In the genomic region with DNA sequence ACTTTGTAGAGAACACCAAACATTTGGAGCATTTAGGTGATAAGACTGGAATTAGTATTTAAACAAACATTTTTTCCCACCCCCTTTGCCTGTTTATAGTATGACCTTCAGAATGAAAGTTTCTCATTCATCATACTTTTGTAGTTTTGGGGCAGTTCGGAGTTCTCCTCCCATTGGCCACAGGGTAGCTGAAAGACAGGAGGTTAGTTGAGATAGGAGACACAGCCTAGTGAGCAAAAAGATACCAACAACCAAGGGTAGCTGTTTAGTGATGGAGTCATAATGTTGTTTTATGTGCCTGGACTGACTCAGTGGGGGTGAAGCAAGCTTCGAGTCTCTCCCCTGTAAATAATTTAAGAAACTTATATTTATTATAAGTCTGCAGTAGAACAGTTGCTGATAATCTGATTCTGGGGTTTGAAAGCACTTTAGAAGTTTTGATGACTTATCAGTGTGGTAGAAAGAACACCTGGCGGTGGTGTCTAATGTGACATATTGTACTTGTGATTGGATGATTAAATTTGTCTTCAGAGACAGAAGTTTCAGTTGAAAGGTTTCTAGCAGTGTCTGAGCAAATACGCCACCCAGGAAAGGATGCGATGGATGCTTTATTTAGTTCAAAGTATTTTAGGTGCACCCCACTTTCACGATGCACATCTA, we compare ENCODE assay signal across 8 mouse cellular contexts. TPM values are rescaled to one million over a fixed set of nuclear protein-coding genes. Genes with fewer than 3 reads are reported as not detected.
DNase-seq lines count a peak whose midpoint lies in the region; ATAC-seq and TF ChIP-seq lines count a peak whose summit lies in the region.

No protein-coding gene starts in this region.

- peak overlapping the region; percentile 94 for H3K4me2 ChIP-seq in lung, embryonic 14.5 days
- peak overlapping the region; percentile 76 for H3K4me2 ChIP-seq in limb, embryonic 12.5 days
- H3K4me2 ChIP-seq in neural tube, embryonic 15.5 days = peak overlapping the region; percentile 95

- TF ChIP-seq POLR2A in thymus, adult 2 months (IDR thresholded peaks at IDR 0.05; ENCODE audit: control insufficient read depth, extremely low read depth, insufficient read depth, low read length, poor library complexity) = no peak

- TF ChIP-seq CTCF in lung, embryonic 14.5 days (IDR thresholded peaks at IDR 0.05; ENCODE audit: low read depth) = no peak
- TF ChIP-seq CTCF in thymus, adult 2 months (IDR thresholded peaks at IDR 0.05; ENCODE audit: borderline replicate concordance, control insufficient read depth, extremely low read depth, insufficient read depth, low read length, poor library complexity) = no peak

- no peak for ATAC-seq in lung, embryonic 14.5 days (ENCODE audit: insufficient read depth)
- peak; percentile 51 for ATAC-seq in erythroblast, adult 5-6 weeks (replicated peaks; ENCODE audit: low FRiP score, poor library complexity, severe bottlenecking)
- no peak for ATAC-seq in limb, embryonic 12.5 days (ENCODE audit: insufficient number of reproducible peaks, insufficient read depth, low FRiP score, low TSS enrichment, low read depth)
- ATAC-seq in neural tube, embryonic 15.5 days (ENCODE audit: low FRiP score) = no peak

- peak overlapping the region; percentile 65 for H3K4me3 ChIP-seq in lung, embryonic 14.5 days (ENCODE audit: low read depth, low read length)
- H3K4me3 ChIP-seq in limb, embryonic 12.5 days (replicated peaks) = peak overlapping the region; percentile 72
- H3K4me3 ChIP-seq in neural tube, embryonic 15.5 days (replicated peaks) = peak overlapping the region; percentile 71
- H3K4me3 ChIP-seq in thymus, adult 2 months (ENCODE audit: control insufficient read depth, insufficient read depth, low read length) = no peak overlapping the region

- H3K27me3 ChIP-seq in lung, embryonic 14.5 days (ENCODE audit: insufficient read depth, low read length) = peaks cover 16% of the 10 kb centered on the region; the same call in 1 of the 2 replicates
- no peaks in the 10 kb centered on the region for H3K27me3 ChIP-seq in limb, embryonic 12.5 days
- no peaks in the 10 kb centered on the region for H3K27me3 ChIP-seq in neural tube, embryonic 15.5 days (replicated peaks)
- H3K27me3 ChIP-seq in thymus, adult 2 months (ENCODE audit: control insufficient read depth, insufficient read depth, low read length) = peaks cover 6% of the 10 kb centered on the region; the same call in 1 of the 2 replicates

- no peaks in the 10 kb centered on the region for H3K9me3 ChIP-seq in lung, embryonic 14.5 days (ENCODE audit: low read depth, low read length)
- H3K9me3 ChIP-seq in limb, embryonic 12.5 days = no peaks in the 10 kb centered on the region
- no peaks in the 10 kb centered on the region for H3K9me3 ChIP-seq in neural tube, embryonic 15.5 days (replicated peaks)

- 49% methylated on average over 6 of the region's 6 CpGs for WGBS in lung, embryonic 14.5 days
- WGBS in limb, embryonic 12.5 days = 77% methylated on average over 6 of the region's 6 CpGs
- WGBS in neural tube, embryonic 15.5 days = 75% methylated on average over 6 of the region's 6 CpGs
- WGBS in thymus, adult 2 months = 12% methylated on average over 6 of the region's 6 CpGs

- H3K27ac ChIP-seq in lung, embryonic 14.5 days (ENCODE audit: low read depth) = no peak overlapping the region
- no peak overlapping the region for H3K27ac ChIP-seq in limb, embryonic 12.5 days
- H3K27ac ChIP-seq in neural tube, embryonic 15.5 days (replicated peaks) = no peak overlapping the region
- no peak overlapping the region for H3K27ac ChIP-seq in thymus, adult 2 months (ENCODE audit: control insufficient read depth, insufficient read depth, low read length)

- H3K4me1 ChIP-seq in lung, embryonic 14.5 days (ENCODE audit: insufficient read depth) = peaks cover 10% of the 10 kb centered on the region; the same call in 1 of the 2 replicates
- peaks cover 19% of the 10 kb centered on the region for H3K4me1 ChIP-seq in limb, embryonic 12.5 days (replicated peaks)
- peaks cover 40% of the 10 kb centered on the region for H3K4me1 ChIP-seq in neural tube, embryonic 15.5 days
- H3K4me1 ChIP-seq in thymus, adult 2 months (replicated peaks; ENCODE audit: control insufficient read depth, insufficient read depth, low read length) = peaks cover 18% of the 10 kb centered on the region

- DNase-seq in lung, embryonic 14.5 days = no peak
- DNase-seq in lung, postnatal 25 days (ENCODE audit: low spot score) = no peak
- no peak for DNase-seq in thymus, postnatal 4 days
- no peak for DNase-seq in thymus, adult 2 months
- no peak for DNase-seq in layer of hippocampus, adult 11-12 months (ENCODE audit: low spot score)

- H3K36me3 ChIP-seq in lung, embryonic 14.5 days (ENCODE audit: insufficient read depth) = no peaks in the 10 kb centered on the region
- H3K36me3 ChIP-seq in limb, embryonic 12.5 days = no peaks in the 10 kb centered on the region
- H3K36me3 ChIP-seq in neural tube, embryonic 15.5 days = no peaks in the 10 kb centered on the region
- no peaks in the 10 kb centered on the region for H3K36me3 ChIP-seq in thymus, adult 2 months (ENCODE audit: control insufficient read depth, insufficient read depth, low read length)

- H3K9ac ChIP-seq in lung, embryonic 14.5 days = peak overlapping the region; percentile 31; the same call in 1 of the 2 replicates
- 0 out of 2 replicates have a peak overlapping the region, but pooled peaks have one; percentile 85 for H3K9ac ChIP-seq in limb, embryonic 12.5 days (replicated peaks)
- peak overlapping the region; percentile 87 for H3K9ac ChIP-seq in neural tube, embryonic 15.5 days (replicated peaks)

RNA-seq across cellular contexts. Expression of a gene that starts 2.5 kb away (rescaled TPM):
- polyA plus RNA-seq in lung, embryonic 14.5 days (2014; fragmentation: Nextera tagmentation; extraction: Ambion mirVana) = 6.3 and 7.6 TPM in 2 replicates
- 4.8 and 11.5 TPM in 2 replicates for total RNA-seq in erythroblast, adult 5-6 weeks (2015; ENCODE audit: low replicate concordance)
- 12.9 and 17.1 TPM in 2 replicates for total RNA-seq in erythroblast, adult 5-6 weeks (2017; ENCODE audit: low replicate concordance)
- 16.1 and 16.6 TPM in 2 replicates for polyA plus RNA-seq in limb, embryonic 12.5 days (2016; fragmentation: Nextera tagmentation; extraction: Ambion mirVana)
- 20.3 and 24.2 TPM in 2 replicates for polyA plus RNA-seq in neural tube, embryonic 15.5 days (2015; fragmentation: Nextera tagmentation; extraction: Ambion mirVana)
- polyA plus RNA-seq in thymus, adult 2 months (2012; rRNA removed) = 2.3 and 2.6 TPM in 2 replicates

Comparison
In these comparisons a context has a peak if more than half of its experiments do, and no peak if none do; other contexts are left out.
1. H3K9ac ChIP-seq: peak in every context shown above with its lines; median percentile 87 in neural tube, embryonic 15.5 days; 85 in limb, embryonic 12.5 days; 31 in lung, embryonic 14.5 days.